Mouse (Mus musculus) heart, embryonic 11.5 days (tissue): ENCODE measurements around the gene Nrxn3. TPM values are rescaled to one million over a fixed set of nuclear protein-coding genes. Genes with fewer than 3 reads are reported as not detected.

ENCODE experiments used
- ATAC-seq: fragments of 200-750 bp; cut with Nextera tagmentation; replicated peaks from 2 replicates; pipeline ENCODE4 v1.8.0; 2017; ENCODE audit warnings: moderate library complexity; ENCODE audit not compliant: insufficient number of reproducible peaks, low FRiP score, low TSS enrichment
- H3K27ac ChIP-seq: fragments of 300-500 bp; sonication (generic); 2 replicates; pipeline ENCODE4 v1.5.1; 2014; ENCODE audit warnings: mild to moderate bottlenecking, low read depth, low read length
- H3K27me3 ChIP-seq: fragments of 300-500 bp; sonication (generic); 2 replicates; pipeline ENCODE4 v1.6.1; 2014; ENCODE audit warnings: mild to moderate bottlenecking, low read length, mixed read lengths; ENCODE audit not compliant: control insufficient read depth, insufficient read depth
- H3K36me3 ChIP-seq: fragments of 300-500 bp; sonication (generic); 2 replicates; pipeline ENCODE4 v1.6.1; 2014; ENCODE audit warnings: mild to moderate bottlenecking, low read length, moderate library complexity, mixed read lengths; ENCODE audit not compliant: control insufficient read depth, insufficient read depth
- H3K4me1 ChIP-seq: fragments of 300-500 bp; sonication (generic); 2 replicates; pipeline ENCODE4 v1.6.1; 2014; ENCODE audit warnings: low read length; ENCODE audit not compliant: control insufficient read depth, insufficient read depth
- H3K4me2 ChIP-seq: fragments of 300-500 bp; sonication (generic); 2 replicates; pipeline ENCODE4 v1.6.1; 2014; ENCODE audit warnings: mild to moderate bottlenecking, moderate library complexity
- H3K4me3 ChIP-seq: fragments of 300-500 bp; sonication (generic); 2 replicates; pipeline ENCODE4 v1.5.1; 2014; ENCODE audit warnings: low read depth, low read length
- H3K9ac ChIP-seq: fragments of 300-500 bp; sonication (generic); 2 replicates; pipeline ENCODE4 v1.6.1; 2014; ENCODE audit warnings: mild to moderate bottlenecking, low read depth, low read length, moderate library complexity
- H3K9me3 ChIP-seq: fragments of 300-500 bp; sonication (generic); replicated peaks from 2 replicates; pipeline ENCODE4 v1.6.1; 2016; ENCODE audit warnings: low read length; ENCODE audit not compliant: control insufficient read depth
- WGBS: fragments of 180-500 bp; shearing (Covaris S2); extraction: QIAGEN DNeasy Blood & Tissue Kit; methylation state at CpG from one replicate; pipeline ENCODE4 v1.1.7; 2014; ENCODE audit not compliant: insufficient replicate concordance; 5-methylcytosine and 5-hydroxymethylcytosine counted together
- polyA plus RNA-seq: library from polyadenylated mRNA; unstranded; fragments of >200 nt; fragmentation: Nextera tagmentation; extraction: Ambion mirVana; gene quantifications from 2 replicates; pipeline ENCODE4 v1.2.1, GENCODE M21; 2014

The Nrxn3 gene
- polyA plus RNA-seq, 1 experiment from 2014 or later, result 4.5 TPM

DNA sequence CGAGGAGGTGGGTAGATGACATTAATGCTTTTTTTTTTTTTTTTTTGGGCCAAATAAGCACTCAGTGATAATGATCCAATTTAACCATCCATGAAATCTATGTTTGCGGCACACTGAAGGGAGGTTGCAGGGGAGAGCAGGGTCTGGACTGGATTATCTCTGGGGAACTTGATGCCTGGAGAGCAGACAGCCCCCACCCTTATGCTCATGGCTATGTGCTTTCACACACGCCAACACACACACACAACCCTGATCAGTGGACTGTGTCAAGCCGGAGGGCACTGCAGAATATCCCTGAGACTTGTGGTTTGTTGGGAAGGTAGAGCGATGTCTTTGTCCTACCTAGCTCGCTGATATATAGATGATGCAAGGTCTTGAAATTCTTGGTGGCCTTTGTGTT, 4.1 kb downstream of the Nrxn3 start:
- Histone ChIP-seq H3K27ac (no peak overlapping the region), H3K4me2 (no peak overlapping the region), H3K4me3 (no peak overlapping the region), H3K9me3 (no peaks in the 10 kb centered on the region), H3K4me1 (no peaks in the 10 kb centered on the region), H3K27me3 (no peaks in the 10 kb centered on the region), H3K9ac (no peak overlapping the region), H3K36me3 (no peaks in the 10 kb centered on the region)
- no peak for ATAC-seq
- WGBS, result 80% methylated on average over 6 of the region's 6 CpGs

DNA sequence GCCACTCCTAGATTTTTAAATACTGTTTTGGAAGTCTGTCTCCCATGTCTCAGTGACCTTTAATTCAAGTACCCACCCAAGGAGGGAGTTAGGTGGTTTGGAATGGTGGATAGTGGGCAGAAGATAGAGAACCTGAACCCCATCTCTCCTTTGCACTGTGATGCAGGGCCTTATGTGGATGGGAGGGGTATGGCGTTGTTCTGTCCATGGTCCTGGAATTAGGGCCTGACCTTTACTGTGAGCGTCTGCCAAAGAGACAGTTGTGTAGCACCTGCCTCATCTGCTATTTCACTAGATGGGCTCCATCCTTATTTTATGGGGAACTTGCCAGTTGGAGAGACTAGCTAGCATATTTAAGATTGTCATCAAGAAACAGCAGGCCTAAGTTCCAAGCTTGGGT, 8.0 kb downstream of the Nrxn3 start:
- Histone ChIP-seq H3K9me3 (no peaks in the 10 kb centered on the region), H3K9ac (no peak overlapping the region), H3K27ac (no peak overlapping the region), H3K4me1 (no peaks in the 10 kb centered on the region), H3K4me2 (no peak overlapping the region), H3K4me3 (no peak overlapping the region), H3K36me3 (no peaks in the 10 kb centered on the region), H3K27me3 (no peaks in the 10 kb centered on the region)
- 49% methylated on average over 2 of the region's 2 CpGs for WGBS
- no peak for ATAC-seq

- Histone ChIP-seq H3K27me3 (no peaks in the 10 kb centered on the region), H3K4me2 (no peak overlapping the region), H3K9ac (no peak overlapping the region), H3K4me3 (no peak overlapping the region), H3K9me3 (no peaks in the 10 kb centered on the region), H3K4me1 (no peaks in the 10 kb centered on the region), H3K27ac (no peak overlapping the region), H3K36me3 (no peaks in the 10 kb centered on the region)
- 44% methylated on average over 1 of the region's 1 CpGs for WGBS
- ATAC-seq, result no peak
Observed at GRCm38 (mm10) chr12:88735045-88735444, 12.4 kb downstream of the Nrxn3 start.

DNA sequence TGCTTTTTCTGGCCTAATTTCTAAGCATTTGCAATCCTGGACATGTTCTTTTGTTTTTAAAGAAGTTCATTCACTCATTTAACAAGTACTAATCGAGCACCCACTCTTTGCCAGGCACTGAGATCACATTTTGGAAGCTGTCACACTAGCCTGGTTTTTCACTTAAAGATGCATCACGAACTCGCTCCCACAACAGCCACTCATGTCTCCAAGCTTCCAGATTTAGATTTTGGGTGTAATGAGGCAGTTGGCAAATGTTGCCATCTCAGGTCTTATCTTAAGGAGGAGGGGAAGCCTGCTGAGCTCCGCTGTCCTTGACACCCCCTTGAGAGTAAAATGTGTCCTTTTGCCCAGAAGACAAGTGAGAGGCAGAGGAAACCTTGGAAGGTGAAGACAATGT, 14.4 kb downstream of the Nrxn3 start:
- no peaks in the 10 kb centered on the region for H3K36me3 ChIP-seq
- no peak overlapping the region for H3K4me3 ChIP-seq
- 65% methylated on average over 4 of the region's 4 CpGs for WGBS
- H3K4me1 ChIP-seq, result no peaks in the 10 kb centered on the region
- no peak overlapping the region for H3K27ac ChIP-seq
- no peak for ATAC-seq
- no peaks in the 10 kb centered on the region for H3K27me3 ChIP-seq
- H3K4me2 ChIP-seq, result no peak overlapping the region
- H3K9ac ChIP-seq, result no peak overlapping the region
- H3K9me3 ChIP-seq, result no peaks in the 10 kb centered on the region

DNA sequence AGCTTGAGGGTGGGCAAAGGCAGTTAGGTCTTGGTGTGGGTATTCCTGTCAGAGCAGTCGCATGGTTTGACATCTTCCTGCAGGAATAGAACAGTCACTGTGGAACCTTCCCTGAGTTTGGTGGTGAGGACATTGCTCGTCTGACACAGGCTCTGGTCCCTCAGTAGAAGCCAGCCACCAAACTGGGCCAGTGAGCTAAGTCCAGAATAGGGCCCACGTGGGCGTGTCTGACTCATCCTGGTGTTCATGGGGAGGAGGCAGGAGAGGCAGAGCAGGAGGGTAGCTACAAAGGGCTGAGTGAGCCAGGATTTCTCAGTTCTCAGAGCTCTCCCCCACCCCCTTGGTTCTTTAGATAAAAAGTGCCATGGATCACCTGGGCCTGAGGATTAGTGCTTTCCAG, 15.9 kb downstream of the Nrxn3 start:
- Histone ChIP-seq H3K4me3 (no peak overlapping the region), H3K4me1 (no peaks in the 10 kb centered on the region), H3K4me2 (no peak overlapping the region), H3K9ac (no peak overlapping the region), H3K27ac (no peak overlapping the region), H3K36me3 (no peaks in the 10 kb centered on the region), H3K27me3 (no peaks in the 10 kb centered on the region), H3K9me3 (no peaks in the 10 kb centered on the region)
- WGBS, result 54% methylated on average over 4 of the region's 4 CpGs
- ATAC-seq, result no peak

GRCm38 (mm10) chr12:88746788-88747187, 24.1 kb downstream of the Nrxn3 start:
- no peaks in the 10 kb centered on the region for H3K4me1 ChIP-seq
- no peaks in the 10 kb centered on the region for H3K36me3 ChIP-seq
- H3K9me3 ChIP-seq, result no peaks in the 10 kb centered on the region
- H3K27ac ChIP-seq, result no peak overlapping the region
- no peak for ATAC-seq
- H3K9ac ChIP-seq, result no peak overlapping the region
- H3K4me2 ChIP-seq, result no peak overlapping the region
- no peaks in the 10 kb centered on the region for H3K27me3 ChIP-seq
- WGBS, result 64% methylated on average over 5 of the region's 5 CpGs
- H3K4me3 ChIP-seq, result no peak overlapping the region

GRCm38 (mm10) chr12:88764791-88765190, 42.1 kb downstream of the Nrxn3 start:
- Histone ChIP-seq H3K27ac (no peak overlapping the region), H3K4me3 (no peak overlapping the region), H3K27me3 (no peaks in the 10 kb centered on the region), H3K9ac (no peak overlapping the region), H3K9me3 (no peaks in the 10 kb centered on the region), H3K4me1 (no peaks in the 10 kb centered on the region), H3K36me3 (no peaks in the 10 kb centered on the region), H3K4me2 (no peak overlapping the region)
- 65% methylated on average over 2 of the region's 2 CpGs for WGBS
- no peak for ATAC-seq

GRCm38 (mm10) chr12:88774666-88775065, 52.0 kb downstream of the Nrxn3 start:
- no peak overlapping the region for H3K27ac ChIP-seq
- 74% methylated on average over 2 of the region's 2 CpGs for WGBS
- H3K4me2 ChIP-seq, result no peak overlapping the region
- no peaks in the 10 kb centered on the region for H3K36me3 ChIP-seq
- no peak overlapping the region for H3K9ac ChIP-seq
- ATAC-seq, result no peak
- H3K4me1 ChIP-seq, result no peaks in the 10 kb centered on the region
- no peaks in the 10 kb centered on the region for H3K27me3 ChIP-seq
- no peak overlapping the region for H3K4me3 ChIP-seq
- H3K9me3 ChIP-seq, result no peaks in the 10 kb centered on the region

GRCm38 (mm10) chr12:88778036-88778435, 55.4 kb downstream of the Nrxn3 start:
- Histone ChIP-seq H3K4me1 (no peaks in the 10 kb centered on the region), H3K4me3 (no peak overlapping the region), H3K27ac (no peak overlapping the region), H3K9me3 (no peaks in the 10 kb centered on the region), H3K36me3 (no peaks in the 10 kb centered on the region), H3K4me2 (no peak overlapping the region), H3K27me3 (no peaks in the 10 kb centered on the region), H3K9ac (no peak overlapping the region)
- 90% methylated on average over 1 of the region's 1 CpGs for WGBS
- ATAC-seq, result no peak
